Mouse (Mus musculus): ENCODE results near the gene Slc17a3.

Slc17a3 gene

DNA sequence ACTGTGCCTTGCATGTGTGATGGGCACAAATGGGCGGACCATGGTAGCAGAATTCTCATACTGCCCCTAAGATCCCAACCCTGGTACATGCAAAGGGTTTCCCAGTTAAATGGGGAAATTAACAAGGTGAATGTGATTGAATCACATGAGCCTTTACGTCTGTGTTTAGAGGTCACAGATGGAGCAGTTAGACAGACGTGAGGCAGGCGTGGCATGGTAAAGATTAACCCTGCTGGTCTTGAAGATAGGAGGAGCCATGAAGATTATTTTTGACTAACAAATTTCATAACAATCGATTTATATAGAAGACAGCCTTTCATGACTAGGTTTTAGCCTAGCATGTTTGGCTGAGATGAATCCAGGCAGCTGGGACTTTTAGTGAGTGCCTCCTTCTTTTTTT is 33.9 kb downstream of the Slc17a3 start:
- DNase-seq (ENCODE audit: extremely low read depth, low read depth) = no peak

GRCm38 (mm10) chr13:23879106-23879505 is 39.9 kb downstream of the Slc17a3 start:
- no peak for DNase-seq (ENCODE audit: extremely low read depth, low read depth)

GRCm38 (mm10) chr13:23879636-23880035 is 40.4 kb downstream of the Slc17a3 start:
- DNase-seq (ENCODE audit: extremely low read depth, low read depth) = peak; percentile 63

- DNase-seq (ENCODE audit: extremely low read depth, low read depth) = peak; percentile 85
These were observed 46.3 kb downstream of the Slc17a3 start for GRCm38 (mm10) chr13:23885540-23885939.

- DNase-seq (ENCODE audit: extremely low read depth, low read depth) = no peak
These were observed 47.9 kb downstream of the Slc17a3 start for GRCm38 (mm10) chr13:23887026-23887725.

- DNase-seq (ENCODE audit: extremely low read depth, low read depth) = no peak
These were observed 49.9 kb downstream of the Slc17a3 start for GRCm38 (mm10) chr13:23889011-23889605.

DNA sequence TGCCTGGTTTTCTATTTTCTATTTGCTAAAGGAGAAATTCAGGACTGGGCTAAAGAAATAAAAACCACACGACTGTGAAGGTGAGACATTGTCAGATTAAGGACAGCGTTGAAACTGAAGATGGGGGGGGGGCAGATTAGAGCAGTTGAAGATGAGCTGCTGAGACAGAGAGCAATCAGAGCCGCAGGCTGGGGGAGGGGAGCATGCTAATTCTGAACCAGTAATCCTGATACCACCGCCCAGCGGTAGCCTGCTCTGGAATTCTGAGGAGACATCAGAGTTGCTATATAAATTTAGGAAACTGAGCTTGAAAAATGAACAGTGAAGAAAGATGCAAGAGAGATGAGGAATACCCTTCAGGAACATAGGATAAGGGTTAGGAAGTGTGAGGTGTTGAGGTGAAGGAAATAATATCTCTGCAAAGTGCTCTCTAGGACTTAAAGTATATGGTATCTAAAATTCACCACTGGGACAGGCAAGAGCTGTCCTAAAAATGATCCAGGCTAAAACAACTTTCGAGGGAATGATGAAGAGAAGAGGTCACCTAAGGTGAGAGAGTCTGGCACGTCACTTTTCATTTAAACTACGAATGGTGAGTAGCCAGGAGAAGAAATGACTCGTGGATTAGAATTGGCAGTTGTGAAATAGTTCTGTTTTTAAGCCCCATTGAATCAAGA is 53.5 kb downstream of the Slc17a3 start:
- DNase-seq (ENCODE audit: extremely low read depth, low read depth) = no peak

DNA sequence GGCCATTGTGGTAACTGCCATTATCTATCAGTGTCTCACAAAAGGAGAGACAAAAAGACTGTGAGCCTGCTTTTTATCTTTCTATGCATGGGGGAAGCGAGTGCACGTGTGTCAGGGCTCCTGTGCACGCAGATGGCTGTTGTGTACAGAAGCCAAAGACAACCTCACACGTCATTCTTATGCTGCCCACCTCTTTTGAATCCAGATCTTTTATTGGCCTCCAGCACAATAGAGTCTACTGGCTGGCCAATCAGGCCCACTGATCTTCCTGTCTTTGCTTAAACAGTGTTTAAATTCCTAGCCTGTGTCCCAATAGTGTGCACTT is 54.0 kb downstream of the Slc17a3 start:
- DNase-seq (ENCODE audit: extremely low read depth, low read depth) = no peak

- DNase-seq (ENCODE audit: extremely low read depth, low read depth) = no peak
These were observed 59.0 kb downstream of the Slc17a3 start for GRCm38 (mm10) chr13:23898242-23898641.

DNA sequence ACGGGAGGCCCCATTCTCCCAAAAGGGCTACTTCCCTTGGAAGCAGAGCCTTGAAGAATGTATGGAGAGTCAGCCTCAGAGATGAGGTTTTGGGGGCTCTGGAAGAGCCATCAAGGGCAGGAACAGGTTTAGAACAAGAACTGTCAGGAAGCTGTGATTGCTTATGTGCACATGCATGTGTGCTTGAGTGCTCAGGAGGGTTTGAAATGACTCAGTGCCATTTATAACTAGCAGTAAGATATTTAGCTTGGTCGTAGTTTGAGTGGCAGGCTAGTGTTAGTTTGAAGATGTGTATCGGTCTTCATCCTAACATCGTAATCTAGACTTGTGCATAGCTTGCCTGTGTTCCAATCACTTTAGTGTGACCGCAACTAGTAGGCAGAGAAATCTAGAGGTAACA is 67.7 kb downstream of the Slc17a3 start:
- no peak for DNase-seq (ENCODE audit: extremely low read depth, low read depth)

- DNase-seq (ENCODE audit: extremely low read depth, low read depth) = no peak
These were observed 70.9 kb downstream of the Slc17a3 start for GRCm38 (mm10) chr13:23910121-23910520.

Data from MEL-GATA-1-ER (cell line).